Mouse (Mus musculus) ZHBTc4 (cell line): ENCODE data around the gene Ddx19b.
"Not testable (repeated sequence)": the region's sequence is repeated elsewhere in the genome, so short reads cannot be mapped to it uniquely, and the experiment has no call there.

ENCODE experiments used
- DNase-seq: peaks from one replicate; pipeline ENCODE4 v3.0.0-alpha.2; 2011; ENCODE audit warnings: low read depth, low spot score

Ddx19b gene

DNA sequence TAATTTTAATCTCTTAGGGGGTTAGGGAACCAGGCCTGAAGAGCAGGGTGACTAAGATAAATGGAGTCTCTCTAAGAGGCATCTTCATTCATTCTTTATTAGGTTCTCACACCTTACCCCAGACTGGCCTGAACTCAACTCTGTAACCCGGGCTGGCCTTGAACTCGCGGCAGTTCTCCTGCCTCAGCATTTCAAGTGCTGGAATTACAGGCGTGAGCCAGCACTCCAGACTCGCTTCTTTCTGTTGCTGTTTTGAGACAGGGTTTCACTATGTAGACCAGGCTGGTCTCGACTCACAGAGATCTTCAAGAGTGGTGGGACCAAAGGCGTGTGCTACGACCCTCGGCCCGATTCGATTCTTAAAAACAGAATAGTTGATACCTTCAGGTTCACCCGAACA lies 2.7 kb upstream of the Ddx19b start:
- DNase-seq: peak; percentile 57

DNA sequence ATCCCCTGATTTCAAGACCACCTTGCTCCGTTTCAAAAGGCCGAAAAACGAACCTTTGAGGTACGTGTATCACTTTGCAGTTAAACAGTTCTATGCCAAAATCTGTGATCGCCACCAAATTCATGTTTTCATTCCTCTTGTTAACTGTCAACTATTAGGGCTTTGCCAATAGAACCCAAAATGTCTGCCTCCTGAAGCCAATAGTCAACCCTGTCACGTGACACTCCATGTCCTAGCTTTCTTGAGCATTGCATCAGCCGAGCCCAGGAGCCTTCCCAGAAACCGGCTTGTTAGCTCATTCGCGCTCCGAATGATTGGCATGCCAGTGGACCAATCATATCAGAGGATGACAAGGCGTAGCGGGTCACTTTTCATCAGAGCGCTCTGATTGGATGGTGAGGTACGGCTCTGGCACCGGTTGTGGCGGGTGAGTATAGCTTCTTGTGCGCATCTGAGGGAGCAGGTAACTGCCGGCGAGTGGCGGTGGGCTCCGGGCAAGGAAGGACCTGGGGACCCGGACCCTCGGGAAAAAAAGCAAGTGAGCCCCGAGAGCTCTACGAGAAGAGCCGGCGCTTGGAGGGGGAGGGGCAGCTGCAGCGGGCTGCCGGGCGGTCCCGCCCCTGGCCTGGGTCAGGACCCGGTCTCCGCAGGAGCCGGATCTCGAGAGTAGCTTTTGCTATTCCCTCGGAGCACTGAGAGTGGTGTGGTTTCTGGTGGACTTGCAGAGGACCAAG lies 2.1 kb upstream of the Ddx19b start:
- DNase-seq: peak; percentile 100

GRCm38 (mm10) chr8:111032916-111033315 lies 1.4 kb upstream of the Ddx19b start, which contains the start of gene Aars:
Gene Aars, plus strand, starts transcription at chr8:111033144.
- DNase-seq: peak; percentile 51

DNA sequence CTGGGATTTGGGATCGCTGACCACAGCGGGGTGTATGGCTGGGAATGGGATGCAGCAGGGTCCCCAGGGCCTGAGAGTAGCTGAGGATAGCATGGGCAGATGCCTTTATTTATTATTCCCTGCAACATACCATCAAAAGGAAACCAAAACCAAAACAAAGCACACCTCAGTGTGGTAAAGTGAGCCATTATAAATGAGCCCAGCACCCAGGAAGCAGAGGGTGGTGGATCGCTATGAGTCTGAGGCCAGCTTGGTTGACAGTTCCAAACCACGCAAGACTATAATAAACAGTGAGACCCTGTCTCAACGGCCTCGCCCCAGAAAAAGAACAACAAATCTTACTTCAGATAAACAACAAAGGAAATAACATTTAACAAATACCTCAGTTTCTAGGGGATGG lies 1.5 kb downstream of the Ddx19b start:
- DNase-seq: no peak

GRCm38 (mm10) chr8:111029589-111029988 lies 2.0 kb downstream of the Ddx19b start:
- DNase-seq: peak; percentile 89

- peak; percentile 76 for DNase-seq
Measured at GRCm38 (mm10) chr8:111027391-111027937, 4.1 kb downstream of the Ddx19b start.

DNA sequence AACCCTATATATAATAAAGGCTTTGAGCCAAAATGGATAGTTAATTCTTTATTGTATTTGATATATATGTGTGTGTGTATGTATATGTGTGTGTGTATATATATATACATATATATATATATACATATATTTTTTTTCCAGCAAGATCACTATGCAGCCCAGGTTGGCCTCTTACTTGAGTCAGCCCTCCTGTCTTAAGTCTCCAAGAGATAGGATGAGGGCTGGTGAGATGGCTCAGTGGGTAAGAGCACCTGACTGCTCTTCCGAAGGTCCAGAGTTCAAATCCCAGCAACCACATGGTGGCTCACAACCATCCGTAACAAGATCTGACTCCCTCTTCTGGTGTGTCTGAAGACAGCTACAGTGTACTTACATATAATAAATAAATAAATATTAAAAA lies 4.9 kb downstream of the Ddx19b start:
- DNase-seq: not testable (repeated sequence)

DNA sequence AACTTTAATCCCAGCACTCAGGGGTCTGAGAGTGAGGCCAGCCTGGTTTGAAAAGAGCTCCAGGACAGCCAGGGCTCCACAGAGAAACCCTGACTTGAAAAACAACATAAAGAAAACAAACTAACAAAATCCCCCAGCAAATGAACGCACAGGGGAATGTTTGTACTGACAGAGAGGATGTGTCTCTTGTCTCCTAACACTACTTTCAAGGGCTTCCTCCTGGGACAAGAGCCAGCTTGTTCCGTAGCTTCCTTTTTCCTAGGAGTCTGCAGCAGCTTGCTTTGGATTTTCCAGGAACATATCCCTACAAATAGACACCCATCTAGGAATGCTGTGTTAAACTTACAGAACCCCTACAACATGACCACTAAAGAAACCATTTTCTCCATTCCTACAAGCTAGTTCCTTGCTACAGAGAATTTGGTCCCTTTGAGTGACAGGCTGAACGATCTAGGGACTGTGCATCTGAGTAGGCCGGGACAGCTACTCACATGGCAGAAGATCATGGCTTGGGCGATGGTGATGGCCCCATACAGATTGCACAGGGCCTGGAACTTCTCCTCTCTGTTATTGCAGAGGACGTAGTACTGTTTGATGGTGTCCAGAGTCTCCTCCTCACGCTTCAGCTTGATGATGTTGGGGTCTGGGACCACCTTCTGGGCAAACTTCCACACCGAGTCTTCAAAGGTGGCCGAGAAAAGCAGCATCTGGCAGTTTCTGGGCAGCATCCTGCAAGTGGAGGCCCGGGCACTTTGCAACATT lies 21.1 kb downstream of the Ddx19b start:
- DNase-seq: not testable (repeated sequence)

GRCm38 (mm10) chr8:110997547-110998531 lies 33.7 kb downstream of the Ddx19b start, which contains the start of gene Ddx19a:
Gene Ddx19a, minus strand, starts transcription at chr8:110997800.
- peak; percentile 94 for DNase-seq

- DNase-seq: peak; percentile 40
Measured at GRCm38 (mm10) chr8:110996641-110997430, 34.7 kb downstream of the Ddx19b start.

DNA sequence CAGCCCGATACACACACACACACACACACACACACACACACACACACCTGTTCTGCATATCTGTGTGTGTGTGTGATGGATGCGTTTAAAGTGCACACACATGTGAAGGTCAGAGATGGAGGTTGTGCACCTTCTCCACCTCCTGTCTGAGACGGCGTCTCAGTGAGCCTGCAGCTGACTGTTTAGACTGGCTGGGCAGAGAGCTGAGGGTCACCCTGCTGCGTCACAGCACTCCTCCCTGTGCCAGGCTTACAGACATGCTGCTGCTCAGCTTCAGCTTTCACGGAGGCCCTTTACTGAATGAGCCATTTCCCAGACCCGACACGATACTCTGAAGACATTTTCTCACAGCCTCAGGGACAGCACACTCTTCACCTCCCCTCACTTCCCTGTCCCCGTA lies 41.5 kb downstream of the Ddx19b start:
- DNase-seq: no peak

DNA sequence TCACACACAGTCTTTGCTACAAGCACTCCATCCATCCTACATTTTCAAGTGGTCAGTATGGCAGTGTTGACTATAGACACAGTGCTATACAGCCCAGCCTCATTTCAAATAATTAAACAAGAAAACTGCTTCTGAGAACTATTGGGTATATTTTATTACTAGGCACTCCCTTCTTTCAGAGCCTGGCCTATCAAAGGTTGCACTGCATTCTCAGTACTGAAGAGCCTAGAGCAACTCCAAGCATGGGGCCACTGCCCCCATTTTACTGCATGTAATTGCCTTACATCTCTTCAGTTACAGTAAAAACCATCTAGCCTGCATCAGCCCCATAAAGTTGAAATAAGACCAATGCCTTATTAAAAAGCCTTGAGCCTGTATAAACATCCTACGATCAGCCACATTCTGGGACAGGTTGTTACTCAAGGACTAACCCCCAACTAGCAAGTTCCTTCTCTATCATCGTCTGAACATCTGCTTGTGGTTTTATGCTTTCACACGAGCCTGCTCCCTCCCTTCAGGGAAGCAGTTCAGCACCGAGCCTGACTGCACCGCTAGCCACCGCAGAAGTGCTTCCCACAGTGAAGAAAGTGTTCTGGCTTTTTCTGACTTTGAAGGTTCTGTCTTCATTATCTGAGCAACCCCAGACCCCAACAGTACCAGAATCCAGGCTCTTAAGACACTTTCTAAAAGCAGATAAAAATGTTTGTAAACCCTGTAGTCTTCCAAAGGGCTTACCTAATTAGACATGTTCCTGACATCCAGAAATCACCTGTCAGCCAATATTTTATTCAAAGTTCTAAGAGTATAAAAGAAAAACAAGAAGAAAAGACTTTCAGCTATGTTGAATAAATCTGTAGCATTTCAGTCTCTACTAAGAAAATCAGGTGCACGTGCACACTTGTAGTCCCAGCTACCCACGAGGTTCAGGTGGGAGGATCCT lies 43.5 kb downstream of the Ddx19b start:
- DNase-seq: no peak

- no peak for DNase-seq
Measured at GRCm38 (mm10) chr8:110981304-110981703, 50.2 kb downstream of the Ddx19b start.

DNA sequence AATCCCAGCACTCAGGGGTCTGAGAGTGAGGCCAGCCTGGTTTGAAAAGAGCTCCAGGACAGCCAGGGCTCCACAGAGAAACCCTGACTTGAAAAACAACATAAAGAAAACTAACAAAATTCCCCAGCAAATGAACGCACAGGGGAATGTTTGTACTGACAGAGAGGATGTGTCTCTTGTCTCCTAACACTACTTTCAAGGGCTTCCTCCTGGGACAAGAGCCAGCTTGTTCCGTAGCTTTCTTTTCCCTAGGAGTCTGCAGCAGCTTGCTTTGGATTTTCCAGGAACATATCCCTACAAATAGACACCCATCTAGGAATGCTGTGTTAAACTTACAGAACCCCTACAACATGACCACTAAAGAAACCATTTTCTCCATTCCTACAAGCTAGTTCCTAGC lies 53.6 kb downstream of the Ddx19b start:
- DNase-seq: not testable (repeated sequence)

- peak; percentile 12 for DNase-seq
Measured at GRCm38 (mm10) chr8:110976532-110976931, 55.0 kb downstream of the Ddx19b start.

DNA sequence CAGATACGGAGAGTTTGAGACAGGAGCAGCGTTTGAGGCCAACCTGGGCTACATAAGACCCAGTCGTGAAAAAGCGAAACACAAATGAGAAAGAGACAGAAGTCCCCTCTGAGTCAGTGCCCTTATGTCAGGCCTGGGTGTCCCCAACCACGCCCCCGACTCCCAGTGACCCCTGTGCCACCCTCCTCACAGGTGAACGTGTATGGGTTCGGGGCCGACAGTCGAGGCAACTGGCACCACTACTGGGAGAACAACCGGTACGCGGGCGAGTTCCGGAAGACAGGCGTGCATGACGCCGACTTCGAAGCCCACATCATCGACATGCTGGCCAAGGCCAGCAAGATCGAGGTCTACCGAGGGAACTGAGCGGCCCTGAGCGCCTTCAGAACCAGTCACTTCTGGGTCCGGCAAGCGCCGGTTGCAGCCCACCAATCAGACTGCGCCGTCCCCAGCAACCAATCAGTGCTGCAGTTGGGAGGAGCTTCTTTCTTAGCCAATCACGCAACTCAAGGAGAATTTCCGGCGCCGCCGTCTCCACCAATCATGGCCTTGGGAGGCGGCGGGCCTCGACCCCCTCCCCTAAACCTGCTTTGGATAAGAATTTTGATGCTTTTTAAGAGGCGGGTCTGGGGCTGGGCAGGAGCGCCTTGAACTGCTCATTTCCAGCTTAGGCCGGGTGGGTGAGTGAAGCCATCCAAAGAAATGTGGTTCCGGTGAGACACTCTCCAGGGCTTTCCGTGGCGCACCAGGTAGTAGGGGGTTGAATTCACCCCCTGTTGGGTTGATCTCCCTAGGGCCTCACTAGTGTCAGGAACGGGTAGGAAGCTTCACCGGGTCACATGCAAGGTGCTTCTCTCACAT lies 61.4 kb downstream of the Ddx19b start:
- DNase-seq: peak; percentile 99

DNA sequence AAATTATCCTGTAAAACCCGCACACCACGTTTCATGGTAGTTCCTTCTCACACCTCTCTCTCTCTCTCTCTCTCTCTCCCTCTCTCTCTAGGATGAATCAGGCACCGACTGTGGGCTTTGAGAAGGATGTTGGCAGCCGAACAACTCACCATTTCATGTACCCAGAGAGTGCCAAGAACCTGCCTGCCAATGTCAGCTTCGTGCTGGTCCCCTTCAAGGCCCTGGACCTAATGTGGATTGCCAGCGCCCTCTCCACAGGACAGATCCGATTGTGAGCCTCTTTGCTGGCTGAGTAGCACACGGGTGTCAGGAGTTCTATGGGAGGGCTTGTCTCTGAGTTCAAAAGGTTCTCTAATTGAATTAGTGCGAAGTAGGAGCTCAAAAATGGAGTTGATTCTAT lies 64.2 kb downstream of the Ddx19b start:
- no peak for DNase-seq

DNA sequence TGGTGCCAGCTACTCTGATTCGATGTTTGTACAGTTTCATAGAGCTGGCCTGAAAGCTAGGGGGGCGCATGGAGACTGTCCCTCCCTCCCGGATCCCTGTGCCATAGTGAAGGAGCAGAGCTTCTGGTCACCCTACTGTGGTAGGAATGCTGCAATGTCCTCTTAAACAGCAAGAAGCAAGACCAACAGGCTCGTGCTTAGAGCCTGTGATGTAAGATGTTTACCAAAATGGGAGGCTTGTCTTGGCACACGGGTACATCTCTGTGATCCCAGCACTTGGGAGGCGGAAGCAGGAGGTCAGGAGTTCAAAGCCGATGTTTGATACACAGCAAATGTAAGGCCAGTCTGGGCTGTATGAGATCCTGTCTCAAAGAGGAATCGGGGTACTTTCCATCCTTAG lies 65.0 kb downstream of the Ddx19b start:
- DNase-seq: no peak
